Mouse (Mus musculus): ENCODE data around the gene Ywhag. TPM values are rescaled to one million over a fixed set of nuclear protein-coding genes. Genes with fewer than 3 reads are reported as not detected.

Ywhag gene
- total and polyA plus RNA-seq, 3 experiments: 99.0 to 304 (median 275) TPM

DNA sequence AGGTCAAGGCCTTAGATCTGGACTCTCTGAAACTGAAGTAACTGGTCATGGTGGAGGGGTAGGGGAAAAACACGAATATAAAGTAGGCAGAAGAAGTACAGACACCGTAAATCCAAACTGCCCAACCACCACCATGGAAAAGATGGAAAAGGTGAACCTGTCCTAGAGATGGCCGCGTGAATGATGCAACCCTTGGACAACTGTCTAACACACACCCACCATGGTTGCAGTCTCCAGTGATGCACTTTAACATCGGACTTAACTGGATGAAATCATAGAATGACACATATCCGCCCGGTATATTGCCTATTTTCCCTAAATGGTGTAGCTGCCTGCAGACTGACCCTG is 734 bp upstream of the Ywhag start:
- 51% methylated on average over 7 of the region's 7 CpGs for WGBS
- peaks cover 21% of the 10 kb centered on the region for H3K36me3 ChIP-seq (ENCODE audit: control insufficient read depth, insufficient read depth, low read length)
- no peaks in the 10 kb centered on the region for H3K79me2 ChIP-seq (replicated peaks; ENCODE audit: control insufficient read depth, insufficient read depth, low read length)
- TF ChIP-seq EP300 (IDR thresholded peaks at IDR 0.05; ENCODE audit: insufficient read depth, low read depth, low read length) (no peak), CTCF (IDR thresholded peaks at IDR 0.05) (no peak), POLR2A (IDR thresholded peaks at IDR 0.05; ENCODE audit: insufficient read depth, low read depth, low read length) (no peak)
- intact Hi-C loops (cut with DNase I): loop anchor here (1.0 to 2.0 kb wide), 2 partner anchors 21 to 30 kb away; no protein-coding TSS in a partner anchor
- no peak for DNase-seq
- peaks cover 8% of the 10 kb centered on the region for H3K4me1 ChIP-seq (ENCODE audit: control insufficient read depth, insufficient read depth, low read length)
- H3K4me3 ChIP-seq: peak overlapping the region; percentile 19; the same call in 1 of the 2 replicates
- H3K27me3 ChIP-seq (ENCODE audit: control insufficient read depth, insufficient read depth, low read length): no peaks in the 10 kb centered on the region
- peak overlapping the region; percentile 98 for H3K27ac ChIP-seq
- H3K9ac ChIP-seq (ENCODE audit: low read depth, low read length): peak overlapping the region; percentile 34

DNA sequence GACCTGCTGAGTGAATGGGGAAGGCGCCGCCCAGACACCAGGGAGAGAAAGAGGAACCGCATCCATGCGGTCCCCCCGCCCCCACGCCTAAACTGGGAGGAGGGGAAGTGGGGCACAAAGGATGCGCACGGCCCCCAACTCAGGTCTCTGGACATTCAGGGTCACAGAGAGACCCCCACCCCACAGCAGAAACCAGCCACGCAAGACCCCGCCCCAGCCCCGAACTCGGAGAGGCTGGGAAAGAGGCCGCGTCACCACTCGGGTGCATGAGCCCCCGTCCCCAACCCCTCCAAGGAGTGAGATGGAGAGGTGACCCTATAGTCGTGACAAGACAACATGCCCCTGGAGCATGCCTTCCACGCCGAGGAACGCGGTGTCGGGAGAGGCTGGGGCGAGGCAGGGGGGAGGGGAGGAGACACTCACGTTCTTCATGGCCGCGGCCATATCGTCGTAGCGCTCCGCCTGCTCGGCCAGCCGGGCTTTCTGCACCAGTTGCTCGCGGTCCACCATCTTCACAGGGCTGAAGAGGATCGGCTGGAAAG is 445 bp downstream of the Ywhag start:
- no peaks in the 10 kb centered on the region for H3K27me3 ChIP-seq (ENCODE audit: control insufficient read depth, insufficient read depth, low read length)
- H3K4me1 ChIP-seq (ENCODE audit: control insufficient read depth, insufficient read depth, low read length): peaks cover 8% of the 10 kb centered on the region
- H3K79me2 ChIP-seq (replicated peaks; ENCODE audit: control insufficient read depth, insufficient read depth, low read length): peaks cover 3% of the 10 kb centered on the region; the same call in 1 of the 2 replicates
- H3K4me3 ChIP-seq: peak overlapping the region; percentile 97
- DNase-seq: peak; percentile 76 to 77
- TF ChIP-seq EP300 (IDR thresholded peaks at IDR 0.05; ENCODE audit: insufficient read depth, low read depth, low read length): no peak
- no peak for TF ChIP-seq POLR2A (IDR thresholded peaks at IDR 0.05; ENCODE audit: insufficient read depth, low read depth, low read length)
- no peak for TF ChIP-seq CTCF (IDR thresholded peaks at IDR 0.05)
- H3K36me3 ChIP-seq (ENCODE audit: control insufficient read depth, insufficient read depth, low read length): peaks cover 24% of the 10 kb centered on the region
- H3K27ac ChIP-seq: peak overlapping the region; percentile 98
- intact Hi-C loops (cut with DNase I): loop anchor here (2.0 kb wide), 2 partner anchors 17 to 29 kb away; no protein-coding TSS in a partner anchor
- H3K9ac ChIP-seq (ENCODE audit: low read depth, low read length): peak overlapping the region; percentile 91
- under 1% methylated on average over 35 of the region's 35 CpGs for WGBS

DNA sequence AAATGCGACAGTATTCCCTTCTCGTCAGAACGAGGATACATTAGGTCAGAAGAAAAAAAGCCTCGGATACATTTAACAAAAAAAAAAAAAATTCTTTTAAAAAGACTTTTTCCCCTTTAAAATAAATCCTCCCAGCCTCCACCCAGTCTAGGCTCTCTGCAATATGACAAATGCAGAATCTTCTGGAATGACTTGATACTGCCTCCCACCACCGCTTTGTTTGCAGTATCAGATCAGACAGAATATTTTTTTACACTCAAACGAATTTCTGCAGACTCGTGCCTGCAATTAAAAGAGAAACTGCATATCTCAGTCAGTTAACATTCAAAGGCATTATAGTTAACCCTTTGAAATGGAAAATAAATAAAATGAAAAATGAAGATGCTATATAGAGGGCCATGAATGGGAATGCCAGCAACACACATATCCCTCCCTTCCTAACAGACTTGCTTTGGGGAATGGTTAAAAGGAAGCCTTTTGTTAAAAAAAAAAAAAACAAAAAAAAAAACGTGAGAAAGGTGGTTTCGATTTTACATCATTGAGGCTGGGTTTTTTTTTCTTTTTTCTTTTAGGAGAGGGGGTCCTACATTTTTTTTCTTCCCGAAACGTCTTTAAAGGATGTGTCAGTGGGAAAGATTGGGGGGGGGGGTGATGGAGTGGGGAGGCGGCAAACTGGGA is 1.1 kb downstream of the Ywhag start:
- H3K27me3 ChIP-seq (ENCODE audit: control insufficient read depth, insufficient read depth, low read length): no peaks in the 10 kb centered on the region
- no peak for TF ChIP-seq POLR2A (IDR thresholded peaks at IDR 0.05; ENCODE audit: insufficient read depth, low read depth, low read length)
- TF ChIP-seq CTCF (IDR thresholded peaks at IDR 0.05): no peak
- no peak for TF ChIP-seq EP300 (IDR thresholded peaks at IDR 0.05; ENCODE audit: insufficient read depth, low read depth, low read length)
- WGBS: 6% methylated on average over 12 of the region's 12 CpGs
- peaks cover 6% of the 10 kb centered on the region for H3K79me2 ChIP-seq (replicated peaks; ENCODE audit: control insufficient read depth, insufficient read depth, low read length)
- H3K9ac ChIP-seq (ENCODE audit: low read depth, low read length): peak overlapping the region; percentile 91
- H3K4me3 ChIP-seq: peak overlapping the region; percentile 97
- H3K4me1 ChIP-seq (ENCODE audit: control insufficient read depth, insufficient read depth, low read length): peaks cover 10% of the 10 kb centered on the region
- H3K36me3 ChIP-seq (ENCODE audit: control insufficient read depth, insufficient read depth, low read length): peaks cover 25% of the 10 kb centered on the region
- intact Hi-C loops (cut with DNase I): loop anchor here (2.0 kb wide), 1 partner anchor 17 kb away; no protein-coding TSS in a partner anchor
- no peak for DNase-seq
- H3K27ac ChIP-seq: peak overlapping the region; percentile 98

DNA sequence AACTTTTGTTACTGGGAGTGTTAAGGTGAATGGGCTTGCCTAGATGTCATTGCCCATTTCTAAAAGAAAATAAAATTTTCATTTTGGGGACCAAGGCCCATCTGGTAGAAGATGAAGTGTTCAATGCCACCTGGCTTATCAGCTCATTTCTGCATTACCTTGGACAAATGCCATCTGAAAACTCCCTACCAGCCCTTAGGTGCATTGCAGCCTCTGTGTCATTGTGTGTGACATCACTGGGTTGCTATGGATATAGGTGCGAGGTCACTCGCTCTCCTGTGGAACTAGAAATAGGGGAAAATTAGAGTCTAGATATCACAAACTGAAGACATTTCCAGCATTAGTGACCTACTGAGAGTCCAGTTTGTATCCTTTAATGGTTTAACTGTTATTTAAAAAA is 2.1 kb downstream of the Ywhag start:
- peak overlapping the region; percentile 97 for H3K4me3 ChIP-seq
- TF ChIP-seq EP300 (IDR thresholded peaks at IDR 0.05; ENCODE audit: insufficient read depth, low read depth, low read length): no peak
- TF ChIP-seq CTCF (IDR thresholded peaks at IDR 0.05): no peak
- no peak for TF ChIP-seq POLR2A (IDR thresholded peaks at IDR 0.05; ENCODE audit: insufficient read depth, low read depth, low read length)
- 31% methylated on average over 2 of the region's 2 CpGs for WGBS
- no peak for DNase-seq
- peaks cover 10% of the 10 kb centered on the region for H3K4me1 ChIP-seq (ENCODE audit: control insufficient read depth, insufficient read depth, low read length)
- H3K9ac ChIP-seq (ENCODE audit: low read depth, low read length): no peak overlapping the region
- H3K36me3 ChIP-seq (ENCODE audit: control insufficient read depth, insufficient read depth, low read length): peaks cover 28% of the 10 kb centered on the region
- intact Hi-C loops (cut with DNase I): loop anchor here (2.0 kb wide), 1 partner anchor 16 kb away; no protein-coding TSS in a partner anchor
- peak overlapping the region; percentile 31; the same call in 1 of the 2 replicates for H3K27ac ChIP-seq
- no peaks in the 10 kb centered on the region for H3K27me3 ChIP-seq (ENCODE audit: control insufficient read depth, insufficient read depth, low read length)
- peaks cover 12% of the 10 kb centered on the region for H3K79me2 ChIP-seq (replicated peaks; ENCODE audit: control insufficient read depth, insufficient read depth, low read length)

DNA sequence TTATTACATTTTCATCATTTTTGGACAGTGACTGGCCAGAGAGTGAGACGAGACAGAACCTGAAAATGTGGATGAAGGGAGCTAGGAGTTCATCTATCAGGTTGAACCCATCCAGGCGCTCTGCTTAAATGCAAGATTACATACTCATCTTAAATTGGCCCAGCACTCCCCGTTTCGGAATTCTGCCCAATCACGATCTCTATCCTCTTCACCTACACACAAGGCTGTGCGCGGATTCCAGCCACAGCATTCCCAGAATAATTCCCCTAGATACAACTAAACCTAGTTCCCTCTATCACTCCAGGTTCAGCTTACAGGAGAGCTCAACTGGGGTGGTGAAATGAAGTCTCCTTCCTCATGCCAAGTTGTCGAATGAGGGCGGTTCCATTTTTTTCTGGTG is 2.9 kb downstream of the Ywhag start:
- Histone ChIP-seq H3K27ac (peak overlapping the region; percentile 3; the same call in 1 of the 2 replicates), H3K9ac (ENCODE audit: low read depth, low read length) (no peak overlapping the region), H3K4me3 (no peak overlapping the region), H3K79me2 (replicated peaks; ENCODE audit: control insufficient read depth, insufficient read depth, low read length) (peaks cover 13% of the 10 kb centered on the region), H3K27me3 (ENCODE audit: control insufficient read depth, insufficient read depth, low read length) (no peaks in the 10 kb centered on the region), H3K4me1 (ENCODE audit: control insufficient read depth, insufficient read depth, low read length) (peaks cover 10% of the 10 kb centered on the region), H3K36me3 (ENCODE audit: control insufficient read depth, insufficient read depth, low read length) (peaks cover 28% of the 10 kb centered on the region)
- WGBS: 61% methylated on average over 9 of the region's 9 CpGs
- TF ChIP-seq POLR2A (IDR thresholded peaks at IDR 0.05; ENCODE audit: insufficient read depth, low read depth, low read length): no peak
- no peak for TF ChIP-seq EP300 (IDR thresholded peaks at IDR 0.05; ENCODE audit: insufficient read depth, low read depth, low read length)
- TF ChIP-seq CTCF (IDR thresholded peaks at IDR 0.05): no peak
- intact Hi-C loops (cut with DNase I): no loop called here
- no peak for DNase-seq

All from heart, adult 2 months (tissue).